Mouse (Mus musculus) bone marrow, adult 2 months (tissue): ENCODE data around the gene Wdr45b.

Experiments used
- CTCF ChIP-seq: fragments of 200-500 bp; IDR thresholded peaks from 2 replicates; pipeline ENCODE4 v1.5.1; 2011; ENCODE audit warnings: low read length, control low read depth; ENCODE audit not compliant: control insufficient read depth, insufficient read depth
- POLR2A ChIP-seq: fragments of 200-500 bp; IDR thresholded peaks from 2 replicates; pipeline ENCODE4 v1.6.1; 2011; ENCODE audit warnings: low read depth, mild to moderate bottlenecking, control low read depth, low read length, borderline replicate concordance; ENCODE audit not compliant: control insufficient read depth

DNA sequence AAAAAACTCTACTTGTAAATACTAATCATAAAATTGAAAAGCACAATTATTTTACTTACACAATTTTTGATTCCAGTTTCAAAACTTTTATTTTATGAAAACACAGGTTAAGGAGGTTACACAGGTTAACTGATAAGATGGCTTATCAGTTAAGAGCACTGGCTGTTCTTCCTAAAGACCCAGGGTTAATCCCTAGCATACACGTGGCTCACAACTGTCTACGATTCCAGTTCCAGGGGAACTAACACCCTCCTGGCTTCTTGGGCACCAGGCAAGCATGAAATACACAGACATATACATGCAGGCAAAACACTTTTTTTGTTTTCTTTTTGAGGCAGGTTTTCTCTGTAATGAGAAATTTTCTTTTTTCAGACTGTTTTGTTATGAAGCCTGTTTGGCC is 6.1 kb downstream of the Wdr45b start:
- TF ChIP-seq POLR2A: no peak
- no peak for TF ChIP-seq CTCF
